Mouse (Mus musculus): ENCODE results near the gene Plxna2. TPM values are rescaled to one million over a fixed set of nuclear protein-coding genes. Genes with fewer than 3 reads are reported as not detected.

Plxna2 gene
- polyA plus RNA-seq, 1 experiment from 2014 or later = 23.9 TPM

DNA sequence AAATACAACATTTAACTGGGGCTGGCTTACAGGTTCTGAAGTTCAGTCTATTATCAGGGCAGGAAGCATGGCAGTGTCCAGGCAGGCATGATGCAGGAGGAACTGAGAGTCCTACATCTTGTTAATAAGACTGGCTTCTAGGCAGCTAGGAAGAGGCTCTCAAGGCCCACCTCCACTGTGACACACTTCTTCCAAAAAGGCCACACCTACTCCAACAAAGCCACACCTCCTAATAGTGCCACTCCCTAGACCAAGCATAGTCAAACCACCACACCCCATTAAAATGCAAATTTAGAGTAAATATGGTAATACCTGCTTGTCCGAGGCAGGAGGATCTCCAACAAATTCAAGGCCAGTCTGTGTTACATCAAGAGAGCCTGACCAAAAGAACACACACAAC, 156.7 kb downstream of the Plxna2 start:
- Histone ChIP-seq H3K36me3 (peaks cover 32% of the 10 kb centered on the region; the same call in 1 of the 2 replicates), H3K27me3 (ENCODE audit: insufficient read depth, poor library complexity, severe bottlenecking) (no peaks in the 10 kb centered on the region), H3K9me3 (no peaks in the 10 kb centered on the region), H3K4me1 (replicated peaks) (no peaks in the 10 kb centered on the region), H3K27ac (no peak overlapping the region), H3K4me3 (no peak overlapping the region)
- WGBS = 91% methylated on average over 1 of the region's 1 CpGs
- no peak for DNase-seq (ENCODE audit: low spot score)

DNA sequence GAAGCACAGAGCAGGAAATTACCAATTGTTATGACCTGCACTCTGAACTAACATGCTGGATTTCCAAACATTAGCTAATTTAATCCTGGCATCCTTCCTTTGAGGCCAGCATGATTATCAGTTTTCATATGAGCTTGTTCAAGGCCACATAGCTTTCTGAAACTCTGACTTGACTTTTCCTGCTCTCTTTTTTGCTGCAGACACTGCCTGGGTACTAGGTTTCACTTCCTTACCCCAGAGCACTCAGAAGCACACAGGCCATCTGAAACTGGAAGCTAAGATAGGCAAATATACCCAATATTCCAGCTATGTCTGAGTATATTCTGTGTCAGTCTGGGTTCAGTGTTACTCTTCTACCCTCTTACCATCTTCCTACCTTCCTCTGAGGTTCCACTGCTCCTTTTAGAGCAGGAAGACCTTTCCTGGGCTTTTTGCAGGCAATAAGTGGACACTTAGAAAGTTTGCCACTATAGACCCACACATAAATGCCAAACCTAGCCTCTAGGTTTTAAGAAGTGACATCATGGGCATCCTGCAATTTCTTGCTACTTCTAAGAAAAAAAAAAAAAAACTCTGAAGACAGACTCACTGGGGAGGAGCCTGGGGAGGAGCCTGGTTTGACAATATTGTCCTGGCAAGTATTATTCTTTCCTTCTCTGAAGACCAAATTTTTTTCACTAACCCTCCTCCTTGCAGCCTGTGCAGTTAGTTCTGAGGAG, 157.8 kb downstream of the Plxna2 start:
- H3K27ac ChIP-seq = no peak overlapping the region
- H3K36me3 ChIP-seq = peaks cover 42% of the 10 kb centered on the region
- H3K4me3 ChIP-seq = no peak overlapping the region
- no peaks in the 10 kb centered on the region for H3K4me1 ChIP-seq (replicated peaks)
- no peak for DNase-seq (ENCODE audit: low spot score)
- no peaks in the 10 kb centered on the region for H3K27me3 ChIP-seq (ENCODE audit: insufficient read depth, poor library complexity, severe bottlenecking)
- no peaks in the 10 kb centered on the region for H3K9me3 ChIP-seq

DNA sequence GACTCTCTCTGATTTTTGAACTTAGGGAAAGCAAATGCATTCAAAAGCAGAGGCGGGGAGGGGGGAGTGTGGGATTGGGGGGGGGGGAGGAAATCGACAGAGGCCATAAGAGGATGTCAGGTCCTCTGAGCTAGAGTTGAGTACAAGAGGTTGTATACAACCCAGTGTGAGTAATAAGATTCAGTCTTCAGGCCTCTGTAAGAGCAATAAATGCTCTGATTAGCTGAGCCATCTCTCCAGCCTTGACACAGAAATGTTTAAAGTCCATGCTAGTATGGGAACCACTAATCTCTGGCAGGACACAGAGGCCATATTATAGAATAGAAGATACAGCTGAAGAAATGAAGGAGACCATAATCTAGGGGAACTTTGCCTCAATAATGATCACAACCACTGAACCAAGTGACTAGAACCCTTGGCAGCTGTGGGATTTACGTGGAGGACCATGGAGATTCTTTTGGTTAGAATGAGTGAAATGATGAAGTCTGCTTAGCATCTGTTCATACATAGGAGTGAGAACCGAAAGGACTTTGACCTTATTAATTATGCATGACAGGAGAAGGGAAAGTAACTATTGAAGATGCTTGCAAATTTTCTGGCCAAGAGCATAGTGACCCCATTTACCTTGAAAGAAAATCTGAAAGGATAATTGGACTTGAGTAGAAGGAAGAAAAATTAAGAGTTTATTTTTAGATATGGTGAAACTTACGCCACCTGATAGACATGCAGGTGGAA, 158.7 kb downstream of the Plxna2 start:
- H3K27ac ChIP-seq = no peak overlapping the region
- no peaks in the 10 kb centered on the region for H3K9me3 ChIP-seq
- H3K4me3 ChIP-seq = no peak overlapping the region
- H3K36me3 ChIP-seq = peaks cover 51% of the 10 kb centered on the region
- H3K27me3 ChIP-seq (ENCODE audit: insufficient read depth, poor library complexity, severe bottlenecking) = no peaks in the 10 kb centered on the region
- WGBS = 81% methylated on average over 5 of the region's 5 CpGs
- no peaks in the 10 kb centered on the region for H3K4me1 ChIP-seq (replicated peaks)
- no peak for DNase-seq (ENCODE audit: low spot score)

GRCm38 (mm10) chr1:194777608-194778007, 159.6 kb downstream of the Plxna2 start:
- no peak overlapping the region for H3K4me3 ChIP-seq
- H3K27me3 ChIP-seq (ENCODE audit: insufficient read depth, poor library complexity, severe bottlenecking) = no peaks in the 10 kb centered on the region
- H3K27ac ChIP-seq = no peak overlapping the region
- WGBS = 82% methylated on average over 2 of the region's 2 CpGs
- H3K4me1 ChIP-seq (replicated peaks) = no peaks in the 10 kb centered on the region
- H3K9me3 ChIP-seq = no peaks in the 10 kb centered on the region
- H3K36me3 ChIP-seq = peaks cover 58% of the 10 kb centered on the region
- no peak for DNase-seq (ENCODE audit: low spot score)

DNA sequence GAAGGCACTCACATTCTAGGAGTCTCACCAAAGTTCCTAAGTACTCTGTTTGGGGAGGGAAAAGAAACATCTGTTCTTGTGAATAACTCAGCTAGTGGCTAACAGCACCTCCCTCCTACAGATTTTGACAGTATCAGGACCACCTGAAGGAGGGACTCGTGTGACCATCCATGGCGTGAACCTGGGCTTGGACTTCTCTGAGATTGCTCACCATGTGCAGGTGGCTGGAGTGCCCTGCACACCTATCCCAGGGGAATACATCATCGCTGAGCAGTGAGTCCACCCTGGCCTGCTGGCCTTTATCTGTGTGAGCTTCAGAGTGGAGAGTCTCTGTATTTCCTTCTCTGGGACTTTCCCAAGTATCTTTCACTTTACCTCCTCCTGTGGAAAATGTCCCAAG, 162.4 kb downstream of the Plxna2 start:
- no peak for DNase-seq (ENCODE audit: low spot score)
- Histone ChIP-seq H3K4me3 (no peak overlapping the region), H3K36me3 (peaks cover 64% of the 10 kb centered on the region), H3K27me3 (ENCODE audit: insufficient read depth, poor library complexity, severe bottlenecking) (no peaks in the 10 kb centered on the region), H3K4me1 (replicated peaks) (no peaks in the 10 kb centered on the region), H3K9me3 (no peaks in the 10 kb centered on the region), H3K27ac (no peak overlapping the region)
- WGBS = 88% methylated on average over 3 of the region's 3 CpGs

- 84% methylated on average over 5 of the region's 5 CpGs for WGBS
- no peak for DNase-seq (ENCODE audit: low spot score)
- Histone ChIP-seq H3K4me1 (replicated peaks) (no peaks in the 10 kb centered on the region), H3K9me3 (no peaks in the 10 kb centered on the region), H3K36me3 (peaks cover 66% of the 10 kb centered on the region), H3K4me3 (no peak overlapping the region), H3K27me3 (ENCODE audit: insufficient read depth, poor library complexity, severe bottlenecking) (no peaks in the 10 kb centered on the region), H3K27ac (no peak overlapping the region)
Observed at GRCm38 (mm10) chr1:194780794-194781390, 162.9 kb downstream of the Plxna2 start.

DNA sequence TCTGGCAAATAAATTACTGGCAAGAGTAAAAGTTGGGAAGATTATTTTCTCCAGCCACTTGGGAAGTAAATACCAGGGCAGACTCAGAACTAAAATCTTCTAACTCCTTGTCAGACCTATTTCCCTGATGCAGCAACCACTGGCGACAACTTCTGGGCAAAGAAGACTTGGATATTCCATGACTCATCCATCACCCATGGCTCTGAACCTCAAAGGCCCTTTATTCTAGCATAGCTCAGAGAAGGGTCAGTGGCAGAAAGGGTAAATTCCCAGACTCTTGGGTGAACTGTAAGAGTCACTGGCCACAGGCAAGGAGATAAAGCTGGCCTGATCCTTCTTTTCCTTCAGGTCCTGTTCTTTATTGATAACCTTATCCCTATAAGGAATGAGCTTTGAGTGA, 163.5 kb downstream of the Plxna2 start:
- H3K9me3 ChIP-seq = no peaks in the 10 kb centered on the region
- peaks cover 73% of the 10 kb centered on the region for H3K36me3 ChIP-seq
- H3K27me3 ChIP-seq (ENCODE audit: insufficient read depth, poor library complexity, severe bottlenecking) = no peaks in the 10 kb centered on the region
- H3K4me3 ChIP-seq = no peak overlapping the region
- H3K27ac ChIP-seq = no peak overlapping the region
- no peaks in the 10 kb centered on the region for H3K4me1 ChIP-seq (replicated peaks)
- WGBS = 91% methylated on average over 1 of the region's 1 CpGs
- no peak for DNase-seq (ENCODE audit: low spot score)

DNA sequence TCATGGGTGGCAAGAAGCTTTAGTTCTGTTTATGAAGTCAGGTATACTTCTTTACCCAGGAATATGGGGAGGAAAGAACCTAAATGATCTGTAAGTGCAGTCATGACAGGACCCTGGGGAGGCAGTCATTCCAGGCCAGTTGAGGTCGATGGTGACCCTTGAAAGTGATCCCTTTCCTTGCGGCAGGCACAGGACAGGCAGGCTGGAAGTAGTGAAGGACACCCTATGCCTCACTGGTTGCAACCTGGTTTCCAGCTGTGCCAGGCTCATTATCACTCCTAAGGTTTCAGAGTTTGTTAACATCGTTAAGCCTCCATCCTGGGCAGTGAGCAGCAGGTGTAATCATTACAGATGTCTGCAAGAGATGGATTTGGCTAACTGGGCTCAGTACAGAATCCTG, 164.3 kb downstream of the Plxna2 start:
- H3K9me3 ChIP-seq = no peaks in the 10 kb centered on the region
- peaks cover 80% of the 10 kb centered on the region for H3K36me3 ChIP-seq
- WGBS = 64% methylated on average over 3 of the region's 3 CpGs
- DNase-seq (ENCODE audit: low spot score) = no peak
- H3K4me3 ChIP-seq = no peak overlapping the region
- H3K4me1 ChIP-seq (replicated peaks) = no peaks in the 10 kb centered on the region
- no peaks in the 10 kb centered on the region for H3K27me3 ChIP-seq (ENCODE audit: insufficient read depth, poor library complexity, severe bottlenecking)
- no peak overlapping the region for H3K27ac ChIP-seq

DNA sequence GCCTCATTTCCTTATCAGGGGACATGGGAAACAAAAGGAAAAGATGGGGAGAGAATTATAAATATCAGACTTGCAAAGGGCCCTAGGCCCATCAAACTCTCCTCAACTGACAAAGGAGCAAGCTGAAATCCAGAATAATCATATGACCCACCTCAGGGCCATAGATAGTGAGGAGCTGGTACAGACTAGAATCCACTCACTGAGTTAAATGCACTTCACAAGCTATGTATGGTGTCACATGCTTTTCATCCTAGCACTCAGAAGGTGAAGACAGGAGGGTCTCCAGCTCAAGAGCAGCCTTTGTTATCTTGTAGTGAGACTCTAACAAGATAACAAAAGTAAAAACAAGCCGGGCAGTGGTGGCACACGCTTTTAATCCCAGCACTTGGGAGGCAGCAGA, 169.6 kb downstream of the Plxna2 start:
- no peak for DNase-seq (ENCODE audit: low spot score)
- Histone ChIP-seq H3K4me3 (no peak overlapping the region), H3K27ac (no peak overlapping the region), H3K4me1 (replicated peaks) (no peaks in the 10 kb centered on the region), H3K36me3 (peaks cover 90% of the 10 kb centered on the region), H3K9me3 (no peaks in the 10 kb centered on the region), H3K27me3 (ENCODE audit: insufficient read depth, poor library complexity, severe bottlenecking) (no peaks in the 10 kb centered on the region)
- WGBS = 98% methylated on average over 2 of the region's 2 CpGs

- no peak for DNase-seq (ENCODE audit: low spot score)
- Histone ChIP-seq H3K36me3 (peaks cover 98% of the 10 kb centered on the region), H3K9me3 (no peaks in the 10 kb centered on the region), H3K27me3 (ENCODE audit: insufficient read depth, poor library complexity, severe bottlenecking) (no peaks in the 10 kb centered on the region), H3K27ac (no peak overlapping the region), H3K4me3 (no peak overlapping the region), H3K4me1 (replicated peaks) (no peaks in the 10 kb centered on the region)
- 83% methylated on average over 8 of the region's 8 CpGs for WGBS
Observed at GRCm38 (mm10) chr1:194793226-194793924, 175.4 kb downstream of the Plxna2 start.

GRCm38 (mm10) chr1:194795316-194795715, 177.3 kb downstream of the Plxna2 start:
- DNase-seq (ENCODE audit: low spot score) = no peak
- no peaks in the 10 kb centered on the region for H3K4me1 ChIP-seq (replicated peaks)
- H3K9me3 ChIP-seq = no peaks in the 10 kb centered on the region
- no peak overlapping the region for H3K27ac ChIP-seq
- peaks cover 98% of the 10 kb centered on the region for H3K36me3 ChIP-seq
- H3K4me3 ChIP-seq = no peak overlapping the region
- 79% methylated on average over 3 of the region's 3 CpGs for whole genome bisulfite sequencing
- H3K27me3 ChIP-seq (ENCODE audit: insufficient read depth, poor library complexity, severe bottlenecking) = no peaks in the 10 kb centered on the region

DNA sequence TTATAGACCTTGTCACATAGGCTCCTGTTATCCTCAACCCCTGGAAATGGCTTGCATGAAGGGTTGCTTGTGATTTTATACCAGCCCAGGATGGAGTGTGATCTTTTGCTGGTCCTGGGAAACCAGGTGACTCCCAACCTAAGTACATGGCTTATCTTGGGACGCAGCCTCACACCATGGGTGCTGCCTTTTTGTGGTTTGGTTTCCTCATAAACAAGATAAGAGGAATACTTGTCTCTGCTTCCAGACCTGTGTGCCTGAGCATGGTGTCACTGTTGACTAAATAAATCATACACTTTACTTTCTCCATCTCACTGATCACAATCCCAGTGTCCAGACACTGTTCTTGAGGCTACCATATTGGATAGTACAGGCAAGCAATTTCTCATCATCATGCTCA, 179.8 kb downstream of the Plxna2 start:
- H3K4me1 ChIP-seq (replicated peaks) = no peaks in the 10 kb centered on the region
- H3K9me3 ChIP-seq = no peaks in the 10 kb centered on the region
- no peak overlapping the region for H3K27ac ChIP-seq
- no peaks in the 10 kb centered on the region for H3K27me3 ChIP-seq (ENCODE audit: insufficient read depth, poor library complexity, severe bottlenecking)
- WGBS = 95% methylated on average over 1 of the region's 1 CpGs
- no peak overlapping the region for H3K4me3 ChIP-seq
- no peak for DNase-seq (ENCODE audit: low spot score)
- peaks cover 100% of the 10 kb centered on the region for H3K36me3 ChIP-seq

DNA sequence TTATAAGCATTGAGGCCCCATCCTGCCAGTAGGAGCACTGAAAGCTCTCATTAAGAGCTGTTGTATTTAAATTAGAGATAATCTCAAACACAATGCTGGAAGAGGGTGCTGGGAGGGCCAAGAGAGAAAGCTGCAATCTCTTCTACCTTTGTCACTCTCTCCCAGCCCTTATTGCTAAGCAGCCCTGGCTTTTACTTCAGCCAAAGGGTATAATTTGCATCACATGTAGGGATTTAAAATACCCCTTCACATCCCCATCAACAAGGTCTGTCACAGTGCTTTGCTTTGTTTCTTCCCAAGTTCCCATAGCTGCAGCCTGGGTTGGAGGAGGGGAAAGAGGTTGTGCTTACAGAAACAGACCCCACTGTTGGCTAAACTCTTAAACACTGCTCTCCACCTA, 180.5 kb downstream of the Plxna2 start:
- no peaks in the 10 kb centered on the region for H3K27me3 ChIP-seq (ENCODE audit: insufficient read depth, poor library complexity, severe bottlenecking)
- no peaks in the 10 kb centered on the region for H3K4me1 ChIP-seq (replicated peaks)
- DNase-seq (ENCODE audit: low spot score) = no peak
- peaks cover 99% of the 10 kb centered on the region for H3K36me3 ChIP-seq
- H3K4me3 ChIP-seq = no peak overlapping the region
- H3K9me3 ChIP-seq = no peaks in the 10 kb centered on the region
- H3K27ac ChIP-seq = no peak overlapping the region
